Mouse (Mus musculus): ENCODE results near the gene Ubap1l. TPM values are rescaled to one million over a fixed set of nuclear protein-coding genes. Genes with fewer than 3 reads are reported as not detected.

Ubap1l gene
- total and polyA plus RNA-seq, 2 experiments from 2014 or later: 2.2 to 10.1 TPM

GRCm38 (mm10) chr9:65390752-65391612 lies 30.1 kb downstream of the Ubap1l start:
- Histone ChIP-seq H3K4me2 (ENCODE audit: low read depth, low read length, poor library complexity, severe bottlenecking) (peak overlapping the region; percentile 59), H3K36me3 (ENCODE audit: insufficient read depth, low read length) (no peaks in the 10 kb centered on the region), H3K27me3 (ENCODE audit: insufficient read depth, low read length) (peaks cover 22% of the 10 kb centered on the region), H3K27ac (ENCODE audit: low read depth, low read length) (no peak overlapping the region), H3K9ac (replicated peaks; ENCODE audit: low read length, poor library complexity, severe bottlenecking) (peak overlapping the region; percentile 44), H3K4me3 (ENCODE audit: low read depth, low read length) (peak overlapping the region; percentile 39), H3K9me3 (ENCODE audit: low read length) (no peaks in the 10 kb centered on the region), H3K4me1 (ENCODE audit: insufficient read depth, low read length) (no peaks in the 10 kb centered on the region)
- TF ChIP-seq CTCF (IDR thresholded peaks at IDR 0.05): no peak
- 16% methylated on average over 90 of the region's 96 CpGs for WGBS
- peak; percentile 47; the same call in 1 of the 2 replicates for ATAC-seq (ENCODE audit: low FRiP score)
- peak; percentile 17 for DNase-seq (ENCODE audit: low spot score)

- Histone ChIP-seq H3K27ac (ENCODE audit: low read depth, low read length) (no peak within 1 kb of the TSS), H3K9ac (replicated peaks; ENCODE audit: low read length, poor library complexity, severe bottlenecking) (peak within 1 kb of the TSS; percentile 44), H3K9me3 (ENCODE audit: low read length) (no peaks in the 10 kb centered on the region), H3K36me3 (ENCODE audit: insufficient read depth, low read length) (no peaks in the 10 kb centered on the region), H3K4me1 (ENCODE audit: insufficient read depth, low read length) (no peaks in the 10 kb centered on the region), H3K4me2 (ENCODE audit: low read depth, low read length, poor library complexity, severe bottlenecking) (peak within 1 kb of the TSS; percentile 59), H3K27me3 (ENCODE audit: insufficient read depth, low read length) (peaks cover 22% of the 10 kb centered on the region), H3K4me3 (ENCODE audit: low read depth, low read length) (peak within 1 kb of the TSS; percentile 39)
- ATAC-seq (ENCODE audit: low FRiP score): no peak
- DNase-seq (ENCODE audit: low spot score): no peak
- TF ChIP-seq CTCF (IDR thresholded peaks at IDR 0.05): no peak
- WGBS: 45% methylated on average over 8 of the region's 8 CpGs
Observed at GRCm38 (mm10) chr9:65391613-65391964, 30.7 kb downstream of the Ubap1l start, which contains the start of gene Kbtbd13. Gene Kbtbd13, minus strand, starts transcription at chr9:65391652.

- H3K9me3 ChIP-seq (ENCODE audit: low read length): no peaks in the 10 kb centered on the region
- peaks cover 22% of the 10 kb centered on the region for H3K27me3 ChIP-seq (ENCODE audit: insufficient read depth, low read length)
- no peak overlapping the region for H3K4me3 ChIP-seq (ENCODE audit: low read depth, low read length)
- DNase-seq (ENCODE audit: low spot score) (peak; percentile 47), ATAC-seq (ENCODE audit: low FRiP score) (no peak)
- TF ChIP-seq CTCF (IDR thresholded peaks at IDR 0.05): peak; percentile 75
- no peak overlapping the region for H3K27ac ChIP-seq (ENCODE audit: low read depth, low read length)
- no peak overlapping the region for H3K4me2 ChIP-seq (ENCODE audit: low read depth, low read length, poor library complexity, severe bottlenecking)
- H3K4me1 ChIP-seq (ENCODE audit: insufficient read depth, low read length): no peaks in the 10 kb centered on the region
- no peaks in the 10 kb centered on the region for H3K36me3 ChIP-seq (ENCODE audit: insufficient read depth, low read length)
- no peak overlapping the region for H3K9ac ChIP-seq (replicated peaks; ENCODE audit: low read length, poor library complexity, severe bottlenecking)
- 25% methylated on average over 6 of the region's 6 CpGs for WGBS
Observed at GRCm38 (mm10) chr9:65392638-65393364, 32.0 kb downstream of the Ubap1l start.

- H3K27me3 ChIP-seq (ENCODE audit: insufficient read depth, low read length): peaks cover 22% of the 10 kb centered on the region
- H3K4me1 ChIP-seq (ENCODE audit: insufficient read depth, low read length): no peaks in the 10 kb centered on the region
- ATAC-seq (ENCODE audit: low FRiP score) (no peak), DNase-seq (ENCODE audit: low spot score) (no peak)
- TF ChIP-seq CTCF (IDR thresholded peaks at IDR 0.05): no peak
- H3K4me3 ChIP-seq (ENCODE audit: low read depth, low read length): no peak overlapping the region
- no peaks in the 10 kb centered on the region for H3K9me3 ChIP-seq (ENCODE audit: low read length)
- WGBS: 45% methylated on average over 2 of the region's 2 CpGs
- no peak overlapping the region for H3K27ac ChIP-seq (ENCODE audit: low read depth, low read length)
- H3K4me2 ChIP-seq (ENCODE audit: low read depth, low read length, poor library complexity, severe bottlenecking): no peak overlapping the region
- no peak overlapping the region for H3K9ac ChIP-seq (replicated peaks; ENCODE audit: low read length, poor library complexity, severe bottlenecking)
- no peaks in the 10 kb centered on the region for H3K36me3 ChIP-seq (ENCODE audit: insufficient read depth, low read length)
Observed at GRCm38 (mm10) chr9:65393606-65394005, 32.8 kb downstream of the Ubap1l start.

GRCm38 (mm10) chr9:65394360-65394759 lies 33.5 kb downstream of the Ubap1l start:
- peaks cover 22% of the 10 kb centered on the region for H3K27me3 ChIP-seq (ENCODE audit: insufficient read depth, low read length)
- H3K4me3 ChIP-seq (ENCODE audit: low read depth, low read length): no peak overlapping the region
- H3K27ac ChIP-seq (ENCODE audit: low read depth, low read length): no peak overlapping the region
- no peak overlapping the region for H3K4me2 ChIP-seq (ENCODE audit: low read depth, low read length, poor library complexity, severe bottlenecking)
- no peak for DNase-seq (ENCODE audit: low spot score)
- no peak for TF ChIP-seq CTCF (IDR thresholded peaks at IDR 0.05)
- no peak overlapping the region for H3K9ac ChIP-seq (replicated peaks; ENCODE audit: low read length, poor library complexity, severe bottlenecking)
- WGBS: 63% methylated on average over 2 of the region's 2 CpGs
- H3K36me3 ChIP-seq (ENCODE audit: insufficient read depth, low read length): no peaks in the 10 kb centered on the region
- H3K9me3 ChIP-seq (ENCODE audit: low read length): no peaks in the 10 kb centered on the region
- H3K4me1 ChIP-seq (ENCODE audit: insufficient read depth, low read length): no peaks in the 10 kb centered on the region
- ATAC-seq (ENCODE audit: low FRiP score): no peak

- no peaks in the 10 kb centered on the region for H3K36me3 ChIP-seq (ENCODE audit: insufficient read depth, low read length)
- DNase-seq (ENCODE audit: low spot score): peak; percentile 74
- peak within 1 kb of the TSS; percentile 69 for H3K4me2 ChIP-seq (ENCODE audit: low read depth, low read length, poor library complexity, severe bottlenecking)
- peak; percentile 47; the same call in 1 of the 2 replicates for ATAC-seq (ENCODE audit: low FRiP score)
- no peaks in the 10 kb centered on the region for H3K4me1 ChIP-seq (ENCODE audit: insufficient read depth, low read length)
- no peak for TF ChIP-seq CTCF (IDR thresholded peaks at IDR 0.05)
- H3K4me3 ChIP-seq (ENCODE audit: low read depth, low read length): peak within 1 kb of the TSS; percentile 42
- WGBS: under 1% methylated on average over 22 of the region's 24 CpGs
- H3K9me3 ChIP-seq (ENCODE audit: low read length): no peaks in the 10 kb centered on the region
- no peaks in the 10 kb centered on the region for H3K27me3 ChIP-seq (ENCODE audit: insufficient read depth, low read length)
- H3K27ac ChIP-seq (ENCODE audit: low read depth, low read length): no peak within 1 kb of the TSS
- H3K9ac ChIP-seq (replicated peaks; ENCODE audit: low read length, poor library complexity, severe bottlenecking): peak within 1 kb of the TSS; percentile 59
Observed at GRCm38 (mm10) chr9:65398279-65398678, 37.4 kb downstream of the Ubap1l start, which contains the start of gene Rasl12. Gene Rasl12, plus strand, starts transcription at chr9:65398506.
